Mouse (Mus musculus) bone marrow, adult 2 months (tissue): ENCODE data around the gene Spsb4. TPM values are rescaled to one million over a fixed set of nuclear protein-coding genes. Genes with fewer than 3 reads are reported as not detected.

ENCODE experiments used
- H3K27ac ChIP-seq: fragments of 200-500 bp; 2 replicates; pipeline ENCODE4 v1.5.1; 2012; ENCODE audit warnings: low read depth, mild to moderate bottlenecking, control low read depth, inconsistent platforms, low read length; ENCODE audit not compliant: control insufficient read depth, poor library complexity, insufficient read depth
- H3K4me1 ChIP-seq: fragments of 200-500 bp; 2 replicates; pipeline ENCODE4 v1.6.1; 2011; ENCODE audit warnings: low read length; ENCODE audit not compliant: control insufficient read depth, insufficient read depth
- H3K4me3 ChIP-seq: fragments of 200-500 bp; replicated peaks from 2 replicates; pipeline ENCODE3; 2011; ENCODE audit warnings: mild to moderate bottlenecking, low read depth, low read length, control low read depth; ENCODE audit not compliant: control insufficient read depth
- CTCF ChIP-seq: fragments of 200-500 bp; IDR thresholded peaks from 2 replicates; pipeline ENCODE4 v1.5.1; 2011; ENCODE audit warnings: low read length, control low read depth; ENCODE audit not compliant: control insufficient read depth, insufficient read depth
- POLR2A ChIP-seq: fragments of 200-500 bp; IDR thresholded peaks from 2 replicates; pipeline ENCODE4 v1.6.1; 2011; ENCODE audit warnings: low read depth, mild to moderate bottlenecking, control low read depth, low read length, borderline replicate concordance; ENCODE audit not compliant: control insufficient read depth
- WGBS: fragments of 180-500 bp; shearing (Covaris S2); methylation state at CpG from one replicate; pipeline ENCODE4 v1.1.7; 2018; 5-methylcytosine and 5-hydroxymethylcytosine counted together
- polyA plus RNA-seq: library from polyadenylated mRNA; stranded (reverse); fragments of >200 nt; gene quantifications from 2 replicates; pipeline ENCODE4 v1.2.4, GENCODE M21; 2011; ENCODE audit warnings: low replicate concordance; ENCODE audit not compliant: missing spikeins, insufficient read depth, insufficient read length

Spsb4 gene
- polyA plus RNA-seq, 1 experiment: 1.5 TPM

GRCm38 (mm10) chr9:97011454-97012195 lies 7.0 kb downstream of the Spsb4 start:
- H3K4me1 ChIP-seq: no peaks in the 10 kb centered on the region
- WGBS: 82% methylated on average over 15 of the region's 15 CpGs
- no peak overlapping the region for H3K4me3 ChIP-seq
- no peak for TF ChIP-seq POLR2A
- no peak overlapping the region for H3K27ac ChIP-seq

- WGBS: 91% methylated on average over 6 of the region's 6 CpGs
- H3K27ac ChIP-seq: no peak overlapping the region
- H3K4me3 ChIP-seq: no peak overlapping the region
- H3K4me1 ChIP-seq: no peaks in the 10 kb centered on the region
- TF ChIP-seq POLR2A (no peak), CTCF (no peak)
Measured at GRCm38 (mm10) chr9:97010447-97010846, 8.2 kb downstream of the Spsb4 start.

GRCm38 (mm10) chr9:97004726-97005125 lies 13.9 kb downstream of the Spsb4 start:
- TF ChIP-seq POLR2A (no peak), CTCF (no peak)
- WGBS: 85% methylated on average over 3 of the region's 3 CpGs
- Histone ChIP-seq H3K4me1 (no peaks in the 10 kb centered on the region), H3K4me3 (no peak overlapping the region), H3K27ac (no peak overlapping the region)

GRCm38 (mm10) chr9:97003173-97003572 lies 15.5 kb downstream of the Spsb4 start:
- TF ChIP-seq POLR2A (no peak), CTCF (no peak)
- Histone ChIP-seq H3K4me3 (no peak overlapping the region), H3K27ac (no peak overlapping the region), H3K4me1 (no peaks in the 10 kb centered on the region)
- 58% methylated on average over 5 of the region's 5 CpGs for WGBS

GRCm38 (mm10) chr9:97002654-97003053 lies 16.0 kb downstream of the Spsb4 start:
- TF ChIP-seq CTCF: no peak
- TF ChIP-seq POLR2A: no peak
- no peak overlapping the region for H3K27ac ChIP-seq
- no peak overlapping the region for H3K4me3 ChIP-seq
- 83% methylated on average over 8 of the region's 8 CpGs for WGBS
- no peaks in the 10 kb centered on the region for H3K4me1 ChIP-seq

GRCm38 (mm10) chr9:97002025-97002424 lies 16.6 kb downstream of the Spsb4 start:
- TF ChIP-seq POLR2A (no peak), CTCF (no peak)
- 60% methylated on average over 7 of the region's 7 CpGs for WGBS

GRCm38 (mm10) chr9:97001458-97001857 lies 17.2 kb downstream of the Spsb4 start:
- TF ChIP-seq POLR2A (no peak), CTCF (no peak)
- WGBS: 86% methylated on average over 10 of the region's 10 CpGs
- H3K27ac ChIP-seq: no peak overlapping the region
- H3K4me3 ChIP-seq: no peak overlapping the region
- H3K4me1 ChIP-seq: no peaks in the 10 kb centered on the region

More at GRCm38 (mm10) chr9:97002025-97002424, 16.6 kb downstream of the Spsb4 start:
- Histone ChIP-seq H3K4me3 (no peak overlapping the region), H3K4me1 (no peaks in the 10 kb centered on the region), H3K27ac (no peak overlapping the region)

- no peak overlapping the region for H3K27ac ChIP-seq
- TF ChIP-seq CTCF: no peak
- no peak; the same call in 1 of the 2 replicates for TF ChIP-seq POLR2A
- WGBS: 92% methylated on average over 25 of the region's 25 CpGs
- H3K4me1 ChIP-seq: no peaks in the 10 kb centered on the region
- no peak overlapping the region for H3K4me3 ChIP-seq
Measured at GRCm38 (mm10) chr9:96995717-96996116, 22.9 kb downstream of the Spsb4 start.
